Mouse (Mus musculus): ENCODE data around the gene E430018J23Rik.

- no peak for TF ChIP-seq CTCF (IDR thresholded peaks at IDR 0.05; ENCODE audit: extremely low read depth, insufficient read depth, insufficient read length, insufficient replicate concordance)
- no peak for TF ChIP-seq POLR2A (IDR thresholded peaks at IDR 0.05; ENCODE audit: low read depth, low read length)
Measured at GRCm38 (mm10) chr7:127400355-127400754, 6.9 kb upstream of the E430018J23Rik start.
